Mouse (Mus musculus) urinary bladder, postnatal 10 days (tissue): Measurements from ENCODE around the gene 9330159F19Rik.

Source experiments
- DNase-seq: peaks from one replicate; pipeline ENCODE4 v3.0.0; 2022; ENCODE audit warnings: low spot score

The 9330159F19Rik gene

DNA sequence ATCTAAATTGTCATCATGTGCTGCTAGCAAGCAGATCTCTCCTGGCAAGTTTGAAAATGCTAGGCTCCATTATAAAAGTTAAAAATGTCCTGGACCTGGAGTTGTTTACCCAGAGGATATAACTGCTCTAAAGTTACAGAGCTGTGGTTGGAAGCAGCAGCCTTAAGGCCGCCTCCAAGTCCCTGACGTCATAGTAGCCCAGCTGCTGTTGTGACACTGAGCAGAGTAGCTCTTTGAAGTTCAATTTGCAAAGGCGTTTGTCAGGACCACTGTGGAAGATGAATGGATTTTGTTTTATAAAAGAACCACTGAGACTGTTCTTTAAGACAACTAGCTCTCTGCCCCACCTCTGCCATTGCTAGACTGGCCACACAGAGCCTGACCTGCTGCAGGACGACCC is at the start of gene 9330159F19Rik:
9330159F19Rik (plus strand) TSS at position 154 of the 400 bp plus-strand sequence.
- DNase-seq = no peak

- DNase-seq = no peak
Measured at GRCm38 (mm10) chr10:29161664-29162063, 49.7 kb upstream of the 9330159F19Rik start.

GRCm38 (mm10) chr10:29173778-29174177 is 37.6 kb upstream of the 9330159F19Rik start:
- DNase-seq = no peak

- no peak for DNase-seq
Measured at GRCm38 (mm10) chr10:29175656-29176055, 35.8 kb upstream of the 9330159F19Rik start.

DNA sequence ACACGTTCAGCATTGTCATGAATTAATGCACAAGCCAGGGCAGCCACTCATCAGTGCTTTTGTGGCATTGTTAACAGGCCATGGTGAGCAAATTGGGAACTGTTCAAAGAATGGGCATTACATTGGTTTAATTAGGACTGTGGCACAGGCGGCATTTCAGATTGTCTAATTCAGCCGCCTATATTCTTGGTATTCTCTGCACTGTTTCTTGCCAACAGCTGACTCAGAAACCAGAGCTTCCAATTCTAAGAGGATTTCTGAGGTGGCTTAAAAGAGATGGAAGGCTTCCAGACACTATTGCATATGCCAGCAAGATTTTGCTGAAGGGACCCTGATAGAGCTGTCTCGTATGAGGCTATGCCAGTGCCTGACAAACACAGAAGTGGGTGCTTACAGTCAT is 34.5 kb upstream of the 9330159F19Rik start:
- no peak for DNase-seq

- DNase-seq = no peak
Measured at GRCm38 (mm10) chr10:29178003-29178402, 33.4 kb upstream of the 9330159F19Rik start.

DNA sequence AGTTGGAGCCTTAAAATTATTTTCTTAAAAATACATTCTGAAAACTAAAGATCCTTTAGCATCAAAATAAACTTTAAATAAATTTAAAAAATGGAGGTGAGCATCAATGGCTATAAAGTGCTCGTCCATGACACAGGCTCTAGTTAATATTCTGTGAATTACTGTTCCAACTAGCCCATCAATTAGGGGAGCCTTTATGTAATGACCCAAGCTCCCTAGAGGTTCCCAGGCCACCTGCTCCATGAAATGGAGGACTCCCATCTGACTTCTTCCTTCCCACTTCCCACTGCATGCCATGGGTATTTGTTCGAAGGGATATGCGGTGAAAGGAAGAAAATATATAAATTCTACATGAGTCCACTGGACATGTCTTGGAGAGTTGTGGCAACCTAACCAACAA is 31.2 kb upstream of the 9330159F19Rik start:
- DNase-seq = no peak

GRCm38 (mm10) chr10:29181046-29181445 is 30.4 kb upstream of the 9330159F19Rik start:
- DNase-seq = no peak

DNA sequence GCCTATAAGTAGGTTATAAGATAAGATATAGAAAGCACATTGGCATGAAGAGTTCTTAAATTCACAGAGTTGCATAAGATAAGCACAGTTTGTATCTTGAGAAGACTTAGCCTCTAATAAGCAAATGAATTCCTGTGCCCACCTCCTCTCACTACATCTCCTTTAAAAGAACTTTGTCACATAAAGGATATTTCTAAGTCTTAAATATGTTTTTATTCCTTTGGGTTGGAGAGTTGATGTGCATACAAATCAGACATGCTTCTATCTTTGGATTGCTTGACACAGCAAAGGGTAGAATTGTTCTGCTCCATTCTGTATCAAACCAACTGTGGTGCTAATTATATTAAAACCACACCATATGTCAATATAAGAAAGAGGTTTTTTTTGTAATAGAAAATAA is 17.6 kb upstream of the 9330159F19Rik start:
- DNase-seq = no peak

DNA sequence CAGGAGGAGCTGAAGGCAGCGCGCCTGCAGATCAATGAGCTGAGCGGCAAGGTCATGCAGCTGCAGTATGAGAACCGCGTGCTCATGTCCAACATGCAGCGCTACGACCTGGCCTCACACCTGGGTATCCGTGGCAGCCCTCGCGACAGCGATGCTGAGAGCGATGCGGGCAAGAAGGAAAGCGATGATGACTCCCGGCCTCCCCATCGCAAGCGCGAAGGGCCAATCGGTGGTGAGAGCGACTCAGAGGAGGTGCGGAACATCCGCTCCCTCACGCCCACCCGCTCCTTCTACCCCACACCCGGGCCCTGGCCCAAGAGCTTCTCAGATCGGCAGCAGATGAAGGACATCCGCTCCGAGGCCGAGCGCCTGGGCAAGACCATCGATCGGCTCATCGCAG is 14.6 kb upstream of the 9330159F19Rik start:
- no peak for DNase-seq

DNA sequence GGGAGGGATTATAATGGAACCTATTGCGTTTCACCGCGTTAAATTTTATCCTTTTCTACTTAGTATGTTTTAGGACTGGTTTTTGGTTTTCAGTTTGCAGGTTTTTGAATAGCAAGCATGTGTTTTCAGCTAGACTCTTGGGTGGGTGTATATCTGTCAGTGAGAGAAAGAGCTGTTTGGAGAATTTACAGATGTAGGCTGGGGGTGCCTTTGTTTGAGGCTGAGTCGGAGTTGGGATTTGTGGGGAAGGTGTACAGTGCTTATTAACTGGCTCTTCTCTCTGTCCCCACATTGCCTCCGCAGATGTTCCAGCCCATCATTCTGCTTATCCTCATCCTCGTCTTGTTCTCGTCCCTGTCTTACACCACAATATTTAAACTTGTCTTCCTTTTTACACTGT is 12.8 kb upstream of the 9330159F19Rik start, which contains the start of gene Gm49353:
Gm49353 (plus strand) TSS at position 313 of the 400 bp plus-strand sequence.
- no peak for DNase-seq

GRCm38 (mm10) chr10:29199835-29200234 is 11.6 kb upstream of the 9330159F19Rik start:
- no peak for DNase-seq

GRCm38 (mm10) chr10:29200609-29201008 is 10.8 kb upstream of the 9330159F19Rik start:
- DNase-seq = no peak

DNA sequence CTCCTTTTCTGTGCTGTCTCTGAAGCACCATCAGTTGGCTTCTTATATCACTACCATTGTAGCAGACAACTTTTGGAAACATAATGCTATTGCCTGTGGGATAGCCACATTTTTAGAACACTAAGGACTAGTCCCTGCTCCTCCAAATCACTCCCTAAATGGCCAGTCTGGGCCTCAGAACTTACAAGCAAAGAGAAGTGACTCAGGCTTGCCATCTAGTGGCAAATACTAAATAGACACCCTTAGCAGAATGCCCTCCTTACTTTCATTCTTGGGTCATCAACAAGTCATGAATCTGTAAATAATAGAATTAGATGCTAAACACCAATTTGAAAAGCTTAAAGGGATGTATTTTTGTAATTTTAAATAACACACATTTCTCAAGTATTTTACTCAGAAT is 4.7 kb upstream of the 9330159F19Rik start:
- no peak for DNase-seq

DNA sequence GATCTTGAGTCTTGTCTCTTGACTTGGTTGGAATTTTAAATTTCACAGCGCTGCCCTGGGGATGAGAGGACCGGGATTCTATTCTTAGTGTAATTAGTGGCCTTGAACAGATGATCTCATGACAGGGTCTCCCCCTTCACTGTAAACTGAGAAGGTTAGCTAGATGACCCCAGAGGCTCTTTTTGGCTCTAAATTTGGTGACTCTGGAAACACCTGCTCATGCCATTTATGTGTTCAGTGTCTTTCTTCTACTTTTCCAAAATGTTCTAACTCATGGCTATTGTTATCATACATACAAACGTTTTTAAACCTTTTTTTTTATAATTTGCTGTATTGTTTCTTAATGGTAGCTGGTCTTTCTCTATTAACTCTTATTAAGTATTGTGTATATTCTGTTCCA is 2.7 kb upstream of the 9330159F19Rik start:
- DNase-seq = no peak

DNA sequence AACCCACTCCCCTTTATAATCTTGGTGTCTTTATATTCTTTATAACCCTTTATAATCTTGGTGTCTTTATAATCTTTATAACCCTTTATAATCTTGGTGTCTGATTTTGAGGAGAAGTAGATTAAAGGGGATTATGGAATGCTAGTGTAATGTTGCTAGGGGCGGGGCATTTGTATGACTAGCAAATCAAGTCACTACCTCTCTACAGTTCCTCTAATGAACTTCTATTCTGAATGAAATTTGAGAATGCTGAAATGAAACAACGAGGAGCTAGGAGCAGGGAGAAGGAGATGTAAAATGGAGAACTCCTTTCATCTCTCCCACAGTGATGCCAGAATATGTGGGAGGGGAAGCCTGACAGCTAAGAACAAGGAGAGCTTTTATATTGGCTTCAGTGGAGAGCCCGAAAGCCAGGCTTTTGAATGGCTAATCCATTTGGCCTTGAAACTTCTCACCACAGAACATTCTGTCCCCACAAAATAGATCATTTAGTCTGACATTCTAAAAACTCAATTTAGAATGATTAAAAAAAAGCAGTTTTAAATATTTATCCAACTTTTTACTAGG is 2.2 kb downstream of the 9330159F19Rik start:
- no peak for DNase-seq

GRCm38 (mm10) chr10:29216957-29217356 is 5.6 kb downstream of the 9330159F19Rik start:
- no peak for DNase-seq

GRCm38 (mm10) chr10:29217451-29217850 is 6.0 kb downstream of the 9330159F19Rik start:
- DNase-seq = no peak

DNA sequence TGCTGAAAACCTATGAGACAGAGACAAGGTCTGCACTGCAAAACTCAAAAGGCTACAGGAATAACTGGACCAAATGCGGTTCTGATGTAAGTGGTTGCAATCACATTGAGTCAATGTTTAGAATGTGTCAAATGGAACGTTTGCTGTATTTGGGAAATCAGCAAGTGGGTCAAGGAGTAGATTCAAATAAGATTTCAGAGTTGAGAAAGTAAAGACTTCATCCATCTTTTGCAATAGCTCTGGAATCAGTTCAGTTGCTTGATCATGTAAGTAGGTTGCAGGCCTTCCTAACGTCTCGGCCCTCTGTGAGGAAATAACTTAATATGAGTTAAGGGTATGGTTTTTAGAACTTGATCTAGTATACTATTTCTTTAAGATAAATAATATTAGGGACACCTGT is 13.9 kb downstream of the 9330159F19Rik start:
- no peak for DNase-seq

DNA sequence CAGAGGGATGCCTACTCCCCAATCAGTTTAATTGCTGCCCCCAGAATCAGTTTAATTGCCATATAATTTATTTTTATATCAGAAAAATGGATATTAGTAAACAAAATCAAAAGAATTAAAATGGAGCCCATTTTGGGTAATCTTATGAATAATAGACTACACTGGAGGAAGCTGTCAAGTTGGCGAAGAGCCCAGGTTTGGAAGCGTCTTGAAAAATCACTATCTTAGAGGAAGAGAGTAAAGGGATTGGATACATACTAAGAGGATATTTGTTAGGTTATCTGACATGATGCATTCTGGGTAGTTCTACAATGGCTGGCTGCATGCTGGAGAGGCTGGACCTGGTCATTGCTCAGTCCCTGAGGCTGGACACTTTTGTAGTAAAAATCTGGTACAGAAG is 19.8 kb downstream of the 9330159F19Rik start:
- no peak for DNase-seq
